Mouse (Mus musculus) G1E (cell line): Measurements from ENCODE around the gene Gipr.

ENCODE experiments used
- CTCF ChIP-seq: IDR thresholded peaks from 2 replicates; pipeline ENCODE4 v1.5.1; 2012; ENCODE audit warnings: low read depth, low read length, inconsistent platforms, mixed read lengths
- TAL1 ChIP-seq: conservative IDR thresholded peaks from 2 replicates; pipeline ENCODE4 v1.6.1; 2012; ENCODE audit warnings: low read depth, low read length, inconsistent platforms, mixed read lengths

DNA sequence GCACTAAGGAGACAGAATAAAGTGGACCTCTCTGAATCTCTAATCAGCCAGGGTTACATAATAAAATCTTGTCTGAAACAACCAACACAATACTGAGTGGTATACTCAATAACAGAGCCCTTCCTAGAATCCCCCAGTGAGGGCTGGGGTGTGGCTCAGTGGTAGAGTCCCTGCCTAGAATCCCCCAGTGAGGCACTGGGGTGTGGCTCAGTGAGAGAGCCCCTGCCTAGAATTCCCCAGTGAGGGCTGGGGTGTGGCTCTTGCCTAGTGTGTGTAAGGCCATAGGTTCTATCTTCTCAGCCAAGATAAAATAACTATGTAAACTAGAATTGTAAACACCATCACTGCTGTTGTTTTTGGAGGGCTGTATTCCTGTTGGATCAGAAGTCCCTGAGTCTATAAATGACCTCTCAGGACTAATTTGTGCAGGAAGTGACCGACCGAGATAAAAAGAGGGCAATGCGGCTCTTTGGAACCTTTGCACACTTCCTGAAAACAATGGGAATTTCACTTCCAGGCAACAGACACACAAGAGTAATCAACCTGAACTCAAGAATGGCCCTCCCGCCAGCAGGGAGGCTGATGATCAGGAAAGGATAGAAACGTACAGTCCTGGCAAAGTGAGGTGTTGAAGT is 45.2 kb upstream of the Gipr start:
- no peak for TF ChIP-seq CTCF
- TF ChIP-seq TAL1 = no peak
